Mouse (Mus musculus) gastrocnemius, adult 8-10 months (tissue): ENCODE measurements around the gene Grb10. TPM values are rescaled to one million over a fixed set of nuclear protein-coding genes. Genes with fewer than 3 reads are reported as not detected.
A peak's percentile ranks its signal among the peaks of the same experiment; 100 is the strongest.

Experiments used
- DNase-seq, 2 experiments: peaks; one replicate each; pipeline ENCODE4 v3.0.0; 2022; ENCODE audit warnings: low spot score in 2 of 2
- total RNA-seq, 4 experiments: library from RNA; stranded (reverse); gene quantifications; 2 replicates each; pipeline ENCODE4 v1.2.4; 2022

Gene Grb10
- total RNA-seq, 4 experiments from 2014 or later: 17.0 to 28.7 (median 26.4) TPM

DNA sequence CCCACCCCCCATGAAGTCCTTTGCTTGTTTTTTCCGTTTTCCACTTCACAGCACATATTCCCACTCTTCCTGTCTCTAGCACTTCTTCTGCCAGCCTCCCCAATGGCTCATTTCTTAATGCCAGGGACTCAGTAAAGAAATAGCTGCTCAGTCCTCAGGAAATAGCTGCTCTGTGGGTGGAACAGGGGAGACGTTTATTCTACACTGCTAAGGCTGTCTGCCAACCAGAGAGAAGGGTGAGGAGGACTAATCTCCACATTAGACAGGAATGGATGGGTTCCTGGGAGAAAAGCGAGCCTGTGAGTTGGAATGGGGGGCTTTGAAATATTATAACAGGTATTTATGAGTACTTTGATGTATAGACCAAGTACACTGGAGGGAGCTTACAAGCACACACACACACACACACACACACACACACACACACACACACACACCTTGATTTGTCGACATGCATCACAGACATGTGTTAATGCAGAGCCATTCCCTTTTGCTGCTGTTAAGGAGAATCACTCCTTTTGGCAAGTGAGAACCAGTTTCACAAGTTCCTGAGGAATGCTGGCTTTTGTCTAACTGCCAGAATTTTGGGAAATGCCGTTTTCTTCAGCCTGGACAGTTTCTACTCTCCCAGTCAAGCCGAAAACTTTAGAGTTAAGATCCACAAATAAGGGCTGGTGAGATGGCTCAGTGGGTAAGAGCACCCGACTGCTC is 130.6 kb downstream of the Grb10 start:
- DNase-seq: no peak

DNA sequence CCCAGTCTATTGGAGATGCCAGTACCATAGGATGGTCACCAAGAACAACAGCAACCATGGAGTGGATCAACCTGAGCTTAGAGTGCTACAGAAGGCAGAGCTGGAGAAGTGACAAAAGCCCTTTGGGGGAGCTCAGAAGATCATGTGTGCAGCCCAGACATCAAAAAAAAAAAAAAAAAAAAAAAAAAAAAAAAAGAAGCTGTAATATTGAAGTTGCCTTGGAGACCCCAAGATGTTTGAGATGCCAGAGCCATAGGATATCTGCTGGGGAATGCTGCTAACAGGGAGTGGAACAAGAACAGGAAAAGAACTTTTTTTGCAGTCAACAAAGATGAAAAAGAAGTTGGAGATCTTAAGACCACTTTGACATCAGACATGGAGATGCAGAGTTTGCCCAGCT is 133.0 kb downstream of the Grb10 start:
- no peak for DNase-seq

GRCm38 (mm10) chr11:11904995-11905394 is 133.5 kb downstream of the Grb10 start:
- DNase-seq: no peak

DNA sequence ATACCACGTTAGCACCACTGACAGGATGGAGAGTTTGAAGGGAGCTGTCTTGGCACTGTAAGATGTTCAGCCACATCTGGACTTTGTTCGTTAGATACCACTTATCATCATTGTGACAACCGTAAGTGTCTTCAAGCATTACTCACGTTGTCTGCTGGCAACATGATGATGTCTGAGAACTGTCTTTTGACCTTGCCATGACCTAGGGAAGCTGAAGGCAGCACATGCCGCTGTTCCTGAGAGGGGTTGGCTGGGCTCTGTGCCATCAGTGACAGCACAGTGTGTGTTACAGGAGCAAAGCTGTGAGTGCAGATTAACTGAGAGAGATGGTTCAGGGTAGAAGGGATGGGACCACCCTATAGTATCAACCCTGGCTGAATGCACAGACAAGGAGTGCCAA is 137.0 kb downstream of the Grb10 start:
- DNase-seq: no peak

DNA sequence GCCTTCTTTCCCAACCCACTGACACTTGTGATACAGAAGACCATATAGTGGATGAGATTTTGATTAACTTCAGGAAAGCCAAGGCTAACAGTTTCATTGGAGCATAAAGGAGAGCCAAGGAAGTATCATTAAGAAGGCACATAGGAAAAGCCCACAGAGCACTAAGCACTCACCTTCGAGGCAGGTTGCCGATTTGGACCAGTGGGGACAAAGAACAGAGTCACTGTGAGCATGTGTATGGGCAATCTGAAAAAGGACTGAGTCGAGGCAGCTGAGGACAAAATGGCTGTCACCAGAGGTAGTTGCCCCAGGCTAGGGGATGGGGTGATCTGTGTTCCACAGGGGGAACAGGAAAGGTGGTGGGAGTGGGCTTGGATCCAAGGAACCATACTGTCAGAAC is 140.0 kb downstream of the Grb10 start:
- DNase-seq: no peak

- no peak for DNase-seq
These were observed 140.7 kb downstream of the Grb10 start, which contains the start of gene Ddc for GRCm38 (mm10) chr11:11897645-11898357. Ddc (minus strand) TSS chr11:11898144.

GRCm38 (mm10) chr11:11895479-11895878 is 143.0 kb downstream of the Grb10 start:
- DNase-seq: no peak

- DNase-seq: no peak
These were observed 144.7 kb downstream of the Grb10 start for GRCm38 (mm10) chr11:11893769-11894168.

GRCm38 (mm10) chr11:11892993-11893602 is 145.4 kb downstream of the Grb10 start:
- DNase-seq: peak in 1 of 2 experiments; percentile 18

- DNase-seq: no peak
These were observed 146.7 kb downstream of the Grb10 start for GRCm38 (mm10) chr11:11891832-11892231.

GRCm38 (mm10) chr11:11890139-11890741 is 148.2 kb downstream of the Grb10 start:
- DNase-seq: no peak

- DNase-seq: no peak
These were observed 149.8 kb downstream of the Grb10 start for GRCm38 (mm10) chr11:11888727-11889126.

DNA sequence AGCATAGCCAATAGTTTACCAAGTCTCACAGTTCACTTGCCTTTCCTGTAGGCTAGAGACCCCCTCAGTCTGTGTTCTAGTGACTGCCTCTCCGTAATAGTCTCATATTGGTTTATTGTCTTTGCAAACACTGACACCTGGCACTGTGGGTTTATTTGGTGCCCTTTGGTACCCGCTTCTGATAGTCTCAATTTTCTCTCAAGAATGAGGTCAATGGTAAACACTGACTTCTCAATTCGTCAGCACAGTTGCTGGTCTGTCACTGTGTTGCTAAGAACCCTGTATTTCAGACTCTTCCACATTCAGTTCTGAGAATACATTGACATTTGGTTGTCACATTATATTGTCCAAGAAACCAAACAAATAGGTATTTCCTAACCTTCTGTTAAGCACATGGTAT is 150.4 kb downstream of the Grb10 start:
- DNase-seq: no peak

DNA sequence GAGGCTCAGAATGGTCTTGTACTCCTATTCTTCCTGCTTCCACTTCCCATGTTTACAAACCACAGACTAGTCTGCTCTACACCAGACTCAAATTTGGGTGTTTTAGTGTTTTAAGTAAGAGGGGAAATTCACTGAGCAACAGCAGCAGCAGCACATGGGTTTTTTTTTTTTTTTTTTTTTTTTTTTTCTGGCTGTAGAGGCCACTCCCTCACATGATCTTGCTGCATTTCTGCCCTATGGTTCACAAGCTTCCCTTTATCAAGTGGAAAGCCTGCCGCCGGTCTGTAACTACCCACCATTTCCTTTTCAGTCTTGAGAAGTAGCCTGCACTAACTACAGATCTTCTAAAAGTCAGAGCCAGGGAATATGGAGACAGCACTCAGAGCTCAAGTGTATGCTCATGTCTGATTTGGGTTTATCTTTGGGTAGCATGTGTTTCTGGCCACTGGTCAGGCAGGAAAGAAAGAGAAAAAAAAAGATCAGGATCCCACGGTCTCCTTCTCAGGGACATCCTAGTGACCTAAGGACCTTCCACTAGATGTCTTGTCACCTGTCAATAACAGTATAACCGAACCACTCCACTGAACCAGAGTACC is 152.0 kb downstream of the Grb10 start:
- DNase-seq: no peak

DNA sequence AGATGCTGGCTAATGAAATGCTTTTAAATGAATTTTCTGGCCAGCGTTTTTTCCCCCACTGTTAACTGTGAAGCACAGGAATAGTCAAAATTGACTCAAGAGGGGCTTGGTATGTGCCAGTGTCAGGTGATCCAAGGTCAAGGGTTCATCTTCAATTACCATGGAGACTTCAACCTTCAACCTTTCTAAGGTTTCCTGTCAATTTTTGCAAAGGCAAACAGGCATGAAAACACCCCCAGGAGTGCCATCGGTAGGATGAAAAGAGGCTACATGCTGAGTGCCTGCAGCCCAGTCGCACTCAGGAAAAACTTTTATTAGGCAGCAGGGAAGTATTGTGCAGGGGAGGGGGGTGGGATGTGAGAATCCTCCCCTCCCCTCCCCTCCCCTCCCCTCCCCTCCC is 152.6 kb downstream of the Grb10 start:
- DNase-seq: no peak

- DNase-seq: no peak
These were observed 153.2 kb downstream of the Grb10 start for GRCm38 (mm10) chr11:11885246-11885643.

DNA sequence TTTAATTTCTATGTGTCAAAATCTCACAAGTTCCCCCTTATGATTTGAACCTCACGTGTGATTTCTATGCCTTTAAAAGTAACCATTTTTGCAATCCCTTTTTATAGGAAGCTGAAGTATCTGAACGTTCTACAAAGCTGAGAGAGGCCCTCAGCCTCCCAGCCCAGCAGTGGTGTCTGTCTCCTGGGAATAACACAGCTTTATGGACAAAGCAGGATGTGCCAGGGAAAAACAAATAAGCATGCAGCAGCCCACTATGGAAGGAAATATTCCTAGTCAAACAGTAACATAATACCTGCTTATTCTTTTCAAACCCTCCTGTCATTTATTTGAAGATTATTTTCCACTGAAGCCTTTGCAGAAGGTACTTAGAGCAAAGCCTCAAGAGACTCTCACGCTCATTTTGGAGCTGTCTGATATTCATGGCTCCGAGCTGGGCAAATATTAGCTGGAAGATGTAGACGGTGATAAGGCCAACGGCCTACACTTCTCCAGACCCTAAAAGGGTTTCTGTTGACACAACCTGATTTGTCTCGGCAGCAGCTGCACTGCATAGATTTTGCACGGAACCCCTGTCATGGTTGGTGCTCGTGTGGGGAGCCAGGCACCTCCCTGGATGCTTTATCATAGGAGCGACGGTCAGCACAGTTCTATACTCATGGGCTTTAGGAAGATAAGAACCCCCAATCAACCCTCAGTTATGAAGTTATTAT is 153.8 kb downstream of the Grb10 start:
- DNase-seq: no peak

GRCm38 (mm10) chr11:11881783-11882155 is 156.7 kb downstream of the Grb10 start:
- DNase-seq: no peak

DNA sequence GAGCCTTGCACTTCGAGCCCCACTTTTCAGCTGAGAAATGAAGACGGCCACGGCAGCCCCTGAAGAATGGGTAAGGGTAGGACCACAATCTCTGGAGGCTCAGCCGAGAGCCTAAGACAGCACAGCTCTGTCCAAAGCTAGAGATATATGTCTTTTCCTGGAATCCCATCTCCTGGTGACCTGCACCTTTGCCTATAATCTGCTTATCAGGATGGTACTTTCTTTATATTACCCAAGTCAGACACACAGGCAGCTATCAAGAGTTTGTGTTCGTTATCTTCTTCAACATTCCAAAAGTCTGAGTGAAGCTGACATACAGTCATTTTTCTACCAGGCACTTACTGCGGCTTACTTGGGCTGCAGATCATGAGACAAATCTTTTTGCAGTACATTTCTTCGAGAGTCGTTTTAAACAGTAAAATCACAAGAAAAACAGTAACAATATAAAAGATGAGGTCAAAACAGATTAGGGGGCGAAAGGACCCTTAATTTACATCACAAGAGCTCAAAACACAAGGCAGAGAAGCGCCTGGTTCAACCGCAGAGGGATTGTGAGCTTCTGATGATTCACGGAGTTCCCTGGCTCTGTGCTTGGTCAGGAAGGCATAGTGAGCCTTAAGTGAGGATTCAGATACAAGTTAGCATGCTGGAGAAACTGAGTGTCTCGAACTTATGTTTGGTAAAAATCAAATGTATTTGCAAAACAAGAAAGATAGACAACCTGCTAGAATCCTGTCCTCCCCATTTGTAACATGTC is 157.3 kb downstream of the Grb10 start:
- DNase-seq: no peak
